Mouse (Mus musculus): ENCODE measurements at regions not wholly inside any gene's neighbourhood (a gene's known extent, or its start where the extent isn't known, plus 50 kb on each side); places are given as distances from the start of the nearest gene placed in this dataset.
A peak's percentile ranks its signal among the peaks of the same experiment; 100 is the strongest.

DNA sequence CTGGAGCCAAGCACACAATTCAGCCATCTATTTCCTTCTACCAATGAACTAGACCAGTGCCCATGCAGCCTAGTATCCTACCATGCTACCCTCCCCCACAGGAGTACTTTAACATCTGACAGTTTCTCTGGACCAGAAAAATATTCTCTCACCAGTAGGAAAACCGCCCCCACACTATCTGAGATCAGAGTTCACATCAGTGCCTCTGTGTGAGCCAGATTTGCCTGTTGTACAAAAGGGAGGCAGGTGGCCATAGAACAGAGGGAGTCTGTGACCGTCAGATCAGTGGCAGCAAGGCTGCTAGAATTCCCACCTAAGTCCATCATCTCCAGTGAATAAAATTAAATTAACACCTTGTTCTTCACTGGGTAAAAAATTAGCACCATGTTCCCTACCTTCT, 166.5 kb downstream of the Atp23 start:
- DNase-seq (ENCODE audit: low spot score in 2 of 2): no peak

DNA sequence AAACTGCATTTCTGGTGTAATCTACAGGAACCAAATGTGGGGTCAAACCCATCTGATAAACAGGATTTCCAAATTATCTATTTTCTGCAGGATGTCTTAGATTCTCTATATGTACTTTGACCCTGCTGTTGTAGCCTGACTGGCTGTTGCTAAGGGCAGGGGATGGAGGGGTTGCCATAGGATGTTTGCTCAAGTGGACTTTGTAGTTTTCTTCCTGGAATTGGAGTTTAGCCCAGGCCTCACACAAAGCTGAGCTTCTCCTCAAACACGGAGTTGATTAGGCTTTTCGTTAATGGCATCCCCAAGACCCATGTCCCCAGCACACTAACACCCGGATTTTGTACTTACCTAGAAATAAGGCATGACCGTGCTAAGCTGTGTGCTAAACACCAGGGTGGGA, 173.3 kb downstream of the Atp23 start:
- no peak for DNase-seq (ENCODE audit: low spot score in 2 of 2)

DNA sequence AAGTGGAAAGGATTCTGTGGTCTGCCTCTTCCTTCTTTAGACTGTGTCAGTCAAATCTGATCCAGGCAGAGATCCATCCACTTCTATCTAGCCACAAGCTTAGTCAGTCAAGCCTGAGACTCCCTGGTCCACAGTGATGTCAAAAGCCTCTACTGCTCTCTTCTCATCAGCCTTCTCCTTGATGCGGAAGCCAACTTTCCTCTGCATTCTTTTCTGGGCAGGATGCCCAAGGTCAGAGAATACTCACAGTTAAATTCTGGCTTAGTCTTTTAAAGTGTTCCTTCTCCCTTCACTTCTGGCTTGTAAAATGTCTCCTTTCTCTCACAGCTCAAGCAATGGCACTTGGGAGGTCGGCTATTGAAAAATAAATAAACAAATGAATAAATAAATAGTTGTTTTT, 183.2 kb downstream of the Atp23 start:
- DNase-seq (ENCODE audit: low spot score in 2 of 2): no peak

DNA sequence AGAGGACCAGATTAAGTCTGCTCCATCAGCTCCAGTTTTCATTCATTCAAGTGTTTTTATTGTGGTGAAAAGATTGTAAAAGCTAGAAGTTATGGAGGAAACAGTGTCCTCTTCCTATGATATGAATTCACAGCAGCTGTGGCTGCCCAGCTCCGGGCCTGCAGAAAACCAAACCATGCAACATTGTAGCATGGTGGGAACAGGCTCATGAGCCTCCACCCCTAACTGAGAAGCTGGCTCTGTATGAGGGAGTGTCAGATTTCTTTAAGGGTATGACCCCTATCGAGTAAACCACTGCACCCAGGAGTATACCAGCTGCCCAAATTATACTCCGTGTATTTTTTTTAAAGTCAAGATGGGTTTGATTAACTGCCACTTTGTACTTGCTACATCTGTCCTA, 189.4 kb downstream of the Atp23 start:
- no peak for DNase-seq (ENCODE audit: low spot score in 2 of 2)

DNA sequence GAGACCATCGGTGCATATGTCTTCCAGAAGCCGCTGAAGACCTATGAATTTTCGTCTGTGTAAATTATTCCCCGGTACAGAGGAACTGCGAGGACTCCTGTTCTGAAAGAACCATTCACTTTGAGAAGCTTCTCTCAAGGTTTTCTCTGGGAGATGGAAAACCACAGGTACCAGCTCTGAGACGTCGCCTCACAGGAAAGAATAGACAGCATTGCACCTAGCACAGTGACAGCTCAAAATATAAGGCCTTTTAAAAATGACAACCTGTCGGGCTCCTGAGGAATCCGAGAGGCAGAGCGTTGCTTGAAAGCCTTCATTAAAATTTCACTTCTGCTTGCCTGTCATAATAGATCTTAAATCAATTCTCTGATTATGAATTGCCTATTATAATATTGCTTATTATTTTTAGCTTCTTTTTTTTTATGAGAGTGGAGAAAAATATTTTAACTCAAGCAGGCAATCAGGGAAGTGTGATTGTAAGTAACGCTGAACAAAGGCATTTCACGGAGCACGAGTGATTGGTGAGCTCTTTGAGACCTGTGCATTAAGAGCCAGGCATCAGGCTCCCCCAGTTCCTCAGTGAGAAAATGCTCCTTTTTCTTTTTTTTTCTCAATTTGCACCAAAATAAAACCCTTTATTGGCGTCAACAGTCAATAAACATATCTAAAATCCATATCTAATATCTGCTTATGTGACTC, 191.8 kb downstream of the Atp23 start:
- no peak for DNase-seq (ENCODE audit: low spot score in 2 of 2)

DNA sequence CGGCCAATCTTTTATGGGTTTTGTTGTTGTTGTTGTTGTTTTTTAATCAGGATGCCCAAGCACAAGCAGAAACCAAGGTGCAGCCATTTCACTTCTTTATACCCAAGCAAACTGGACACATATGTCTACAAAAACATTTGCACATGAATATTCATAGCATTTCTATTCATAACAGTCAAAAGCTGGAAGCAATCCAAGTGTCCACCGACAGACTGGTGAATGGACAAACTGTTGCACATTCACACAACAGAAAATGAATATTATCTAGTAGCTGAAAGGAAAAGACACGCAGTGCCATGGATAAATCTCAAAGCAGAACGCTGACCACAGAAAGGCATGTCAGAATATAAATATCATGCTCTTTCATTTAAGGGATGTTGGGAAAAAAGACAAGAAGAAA, 192.4 kb downstream of the Atp23 start:
- DNase-seq (ENCODE audit: low spot score in 2 of 2): peak; percentile 37

DNA sequence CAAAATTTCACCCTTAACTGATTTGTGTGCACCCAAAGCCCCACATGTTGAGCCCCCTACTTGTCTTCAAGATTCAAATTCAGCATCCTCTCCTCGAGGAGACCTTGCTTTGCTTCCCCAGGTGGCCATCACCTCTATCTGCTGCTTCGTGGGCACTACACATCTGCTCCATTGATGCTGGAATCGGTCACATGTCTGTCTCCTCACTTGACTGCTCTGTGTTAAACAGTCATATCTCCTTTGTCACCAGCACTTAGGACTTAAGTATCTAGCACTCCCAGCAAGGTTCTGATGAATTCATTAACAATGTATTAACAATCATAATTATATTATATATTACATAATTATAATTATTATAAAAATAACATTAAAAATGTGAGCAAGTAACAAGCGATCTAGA, 192.9 kb downstream of the Atp23 start:
- no peak for DNase-seq (ENCODE audit: low spot score in 2 of 2)

DNA sequence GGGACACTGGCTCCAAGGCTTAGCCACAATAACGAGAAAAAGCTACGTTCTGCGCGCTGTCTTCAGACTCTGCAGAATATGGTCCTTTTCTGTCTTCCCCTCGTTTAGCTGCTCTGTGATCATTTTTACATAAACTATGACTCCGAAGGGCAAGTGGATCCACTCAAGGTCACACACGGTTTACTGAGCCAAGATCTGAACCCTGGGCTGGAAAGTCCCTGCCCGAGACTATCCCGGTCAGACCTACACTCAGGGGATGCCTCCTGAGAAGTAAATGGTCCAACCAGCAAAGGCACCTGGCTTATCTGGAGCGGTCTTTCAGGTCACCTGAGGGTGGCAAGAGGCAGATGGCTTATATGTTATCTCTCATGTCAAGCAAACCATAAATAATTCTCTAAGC, 204.1 kb downstream of the Atp23 start:
- no peak for DNase-seq (ENCODE audit: low spot score in 2 of 2)

DNA sequence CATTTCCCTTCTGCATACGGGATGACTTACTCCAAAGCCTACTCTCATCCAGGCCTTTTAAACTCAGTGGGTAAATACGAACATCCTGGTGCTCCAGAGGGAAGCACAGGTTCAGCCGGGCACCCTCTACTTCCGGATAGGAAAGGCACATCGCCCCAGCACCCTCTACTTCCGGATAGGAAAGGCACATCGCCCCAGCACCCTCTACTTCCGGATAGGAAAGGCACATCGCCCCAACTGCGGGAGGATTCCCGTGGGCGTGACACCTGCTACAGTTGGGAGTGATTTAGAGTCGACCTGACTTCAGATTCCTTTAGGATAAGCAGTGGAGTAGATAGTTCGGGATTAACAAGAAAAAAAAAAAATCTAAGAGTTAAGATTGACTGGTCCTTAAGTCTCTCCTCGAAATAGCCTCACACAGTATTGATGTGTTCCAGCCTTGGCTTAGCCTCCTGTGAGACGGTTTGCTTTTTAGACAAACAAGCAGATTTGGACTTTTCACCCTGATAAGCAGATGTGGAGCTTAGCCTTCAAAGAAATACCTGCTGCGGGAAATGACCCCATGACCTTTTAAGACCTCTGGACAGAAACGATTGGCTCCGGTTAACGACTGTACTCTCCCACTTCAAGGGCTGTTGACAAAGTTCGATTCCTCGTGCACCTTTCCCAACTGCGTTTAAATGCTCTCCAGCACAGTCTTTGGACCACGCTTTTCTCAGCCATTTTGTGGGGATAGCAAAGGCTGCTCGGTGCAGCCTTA, 210.1 kb downstream of the Atp23 start:
- no peak for DNase-seq (ENCODE audit: low spot score in 2 of 2)

DNA sequence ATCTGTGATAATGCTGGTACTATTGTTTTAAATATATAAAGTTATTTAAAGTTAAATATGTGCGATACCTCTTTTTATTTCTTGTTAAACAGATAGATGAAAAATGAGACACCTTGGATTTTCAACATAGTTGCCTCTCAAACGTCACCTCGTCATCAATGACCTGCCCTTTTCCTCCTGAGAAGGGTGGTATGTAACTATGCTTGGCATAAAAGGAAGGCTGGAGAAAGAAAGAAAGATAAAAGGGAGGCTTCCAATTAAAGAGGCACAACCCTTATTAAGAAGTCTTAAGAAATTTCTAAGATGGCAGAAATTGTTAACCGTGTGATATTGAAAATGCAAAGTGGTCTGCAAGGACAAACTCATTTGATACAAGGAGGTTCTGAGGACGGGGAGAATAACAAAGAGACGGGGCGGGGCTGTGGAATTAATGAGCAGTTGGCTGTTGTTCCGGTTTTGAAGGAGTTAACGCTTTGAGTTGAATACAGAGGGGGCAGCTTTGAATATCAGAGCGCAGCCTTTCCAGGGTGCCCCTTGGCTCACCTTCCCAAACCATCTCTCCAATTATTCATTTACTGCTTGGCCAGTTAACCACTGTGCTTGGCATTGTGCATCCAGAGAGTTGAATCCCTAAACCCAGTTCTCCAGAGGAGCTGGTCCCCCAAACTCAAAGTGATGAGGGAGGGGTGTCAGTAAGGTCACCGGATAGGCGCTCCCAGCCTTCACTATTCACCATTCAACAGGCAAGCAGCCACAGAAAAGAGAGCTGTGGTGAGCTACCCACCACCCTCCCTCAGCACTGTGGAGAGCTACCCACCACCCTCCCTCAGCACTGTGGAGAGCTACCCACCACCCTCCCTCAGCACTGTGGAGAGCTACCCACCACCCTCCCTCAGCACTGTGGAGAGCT, 220.6 kb downstream of the Atp23 start:
- no peak for DNase-seq (ENCODE audit: low spot score in 2 of 2)

DNA sequence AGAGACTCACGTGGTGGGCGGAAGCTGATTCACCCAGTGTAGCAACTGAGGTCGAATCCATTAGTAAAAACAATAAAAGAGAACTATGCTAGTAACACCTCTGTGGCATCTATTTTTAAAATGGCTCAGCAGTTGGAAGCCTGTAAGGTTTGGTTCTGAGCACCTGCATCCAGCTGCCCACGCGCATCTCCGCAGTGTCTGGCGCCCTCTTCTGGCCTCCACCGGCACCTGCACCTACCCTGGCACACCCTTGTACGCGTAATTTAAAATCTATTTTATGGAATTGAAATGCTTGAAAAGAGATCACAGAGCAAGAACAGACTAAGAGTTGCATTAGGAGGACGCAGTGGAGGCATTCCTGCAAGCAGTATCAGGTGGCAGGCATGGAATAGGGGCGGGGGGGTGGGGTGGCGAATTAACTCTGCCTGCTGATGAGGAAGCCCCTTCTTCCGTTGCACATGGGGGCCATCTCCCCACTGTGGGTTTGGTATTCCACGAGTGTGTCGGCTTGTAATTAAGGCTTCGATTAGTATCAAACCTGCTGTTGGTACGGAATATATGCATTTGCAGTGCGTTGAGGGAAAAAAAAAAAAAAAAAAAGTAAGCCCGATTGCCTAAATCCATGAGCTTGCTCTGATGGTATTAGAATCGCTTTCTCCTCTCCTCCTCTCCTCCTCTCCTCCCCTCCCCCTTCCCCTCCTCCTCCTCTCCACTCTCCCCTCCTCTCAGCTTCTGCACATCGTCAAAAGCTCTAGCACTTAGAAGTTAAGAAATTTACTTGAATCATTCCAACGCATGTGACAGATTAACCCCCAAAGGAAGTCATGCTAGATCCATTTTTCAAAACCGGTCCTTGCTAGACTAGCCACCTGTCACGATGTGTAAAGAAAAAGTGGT, 221.7 kb downstream of the Atp23 start:
- peak; percentile 18 to 48 for DNase-seq (ENCODE audit: low spot score in 2 of 2)

DNA sequence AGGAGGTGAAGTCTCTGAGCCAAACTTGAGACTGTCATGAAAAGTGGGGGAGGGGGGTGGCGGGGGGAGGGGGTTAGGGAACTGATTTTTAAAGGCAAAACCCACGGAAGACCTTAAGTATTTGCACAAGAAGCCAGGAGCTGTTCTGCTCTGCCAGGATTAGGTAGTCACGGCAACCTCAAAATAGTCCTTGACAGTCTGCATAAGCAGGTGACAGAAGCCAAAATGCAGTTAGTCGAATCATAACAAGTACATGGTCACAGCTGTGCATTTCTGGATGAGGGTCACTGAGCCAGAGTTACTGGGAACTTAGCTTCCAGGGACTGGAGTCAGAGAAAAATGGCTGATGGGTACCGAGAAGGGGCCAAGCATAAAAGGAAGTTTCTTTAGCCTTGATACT, 227.7 kb downstream of the Atp23 start:
- peak in 1 of 2 experiments; percentile 6 for DNase-seq (ENCODE audit: low spot score in 2 of 2)

DNA sequence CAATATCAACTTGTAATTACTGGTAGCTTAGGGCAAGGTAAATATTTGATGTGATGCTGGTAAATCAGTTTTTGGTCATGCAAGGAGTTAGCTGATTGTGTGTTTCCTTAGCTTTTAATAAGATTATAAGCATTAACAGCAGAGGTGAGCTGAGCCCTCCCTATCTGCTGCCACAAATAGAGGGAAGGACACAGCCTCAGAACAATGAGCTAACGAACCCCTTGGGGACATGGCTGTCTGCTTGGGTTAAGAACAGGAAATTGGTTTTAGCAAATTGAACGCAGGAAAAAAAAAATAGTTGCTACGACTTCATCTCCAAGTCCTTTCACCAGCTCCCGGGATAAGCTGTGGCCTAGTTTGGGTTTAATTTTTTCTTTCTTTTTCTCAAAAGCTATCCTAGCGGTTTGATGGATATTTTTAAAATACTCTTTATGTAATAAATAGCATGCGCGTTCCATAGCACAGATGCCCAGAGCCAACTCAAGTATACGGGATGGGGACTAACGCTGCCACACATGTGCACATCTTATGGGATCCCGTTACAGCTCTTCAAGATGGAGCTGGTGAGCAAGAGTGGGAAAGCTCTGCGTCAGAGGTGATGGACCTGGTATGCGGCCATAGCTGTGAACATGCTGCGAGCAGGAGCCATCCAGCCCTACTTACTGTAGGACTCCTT, 236.6 kb downstream of the Atp23 start:
- DNase-seq (ENCODE audit: low spot score in 2 of 2): peak in 1 of 2 experiments; percentile 13

DNA sequence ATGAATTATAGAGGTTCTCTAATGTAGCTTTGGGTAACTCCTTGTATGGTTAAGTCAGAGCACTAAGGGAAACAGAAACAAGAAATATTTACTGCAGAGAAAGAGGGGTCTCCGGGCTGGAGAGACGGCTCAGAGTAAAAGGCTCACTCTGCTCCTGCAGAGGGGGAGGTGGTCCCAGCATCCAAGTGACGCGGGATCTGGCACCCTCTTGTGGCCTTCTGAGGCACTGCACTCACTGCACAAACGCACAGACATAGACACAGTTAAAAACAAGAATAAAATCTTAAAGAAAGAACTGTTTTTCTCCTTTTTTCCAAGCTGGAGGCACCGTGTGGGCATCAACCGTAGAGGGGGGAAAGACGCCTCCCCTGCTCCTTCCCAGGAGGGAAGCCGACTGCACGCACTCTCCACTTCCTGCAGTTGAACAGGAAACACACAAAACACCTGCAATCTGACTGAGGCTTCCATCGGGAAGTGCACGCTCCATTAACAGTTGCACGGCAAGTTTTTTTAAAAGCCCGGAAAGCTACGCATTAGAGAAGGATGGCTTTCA, 237.6 kb downstream of the Atp23 start:
- DNase-seq (ENCODE audit: low spot score in 2 of 2): no peak

DNA sequence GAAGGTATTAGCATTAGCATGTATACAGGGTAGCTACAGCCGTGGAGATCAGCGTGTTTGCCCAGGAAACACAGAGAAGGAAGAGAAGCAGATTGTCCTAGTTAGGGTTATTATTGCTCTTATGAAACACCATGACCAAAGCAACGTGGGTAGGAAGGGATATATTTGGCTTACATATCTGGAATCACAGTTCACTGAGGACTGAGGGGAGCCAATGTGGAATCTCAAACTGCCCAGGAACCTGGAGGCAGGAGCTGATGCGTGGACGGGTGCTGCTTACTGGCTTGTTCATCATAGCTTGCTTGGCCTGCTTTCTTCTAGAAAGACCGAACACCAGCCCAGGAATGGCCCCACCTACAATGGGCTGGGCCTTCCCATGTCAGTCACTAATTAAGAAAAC, 238.4 kb downstream of the Atp23 start:
- DNase-seq (ENCODE audit: low spot score in 2 of 2): no peak

DNA sequence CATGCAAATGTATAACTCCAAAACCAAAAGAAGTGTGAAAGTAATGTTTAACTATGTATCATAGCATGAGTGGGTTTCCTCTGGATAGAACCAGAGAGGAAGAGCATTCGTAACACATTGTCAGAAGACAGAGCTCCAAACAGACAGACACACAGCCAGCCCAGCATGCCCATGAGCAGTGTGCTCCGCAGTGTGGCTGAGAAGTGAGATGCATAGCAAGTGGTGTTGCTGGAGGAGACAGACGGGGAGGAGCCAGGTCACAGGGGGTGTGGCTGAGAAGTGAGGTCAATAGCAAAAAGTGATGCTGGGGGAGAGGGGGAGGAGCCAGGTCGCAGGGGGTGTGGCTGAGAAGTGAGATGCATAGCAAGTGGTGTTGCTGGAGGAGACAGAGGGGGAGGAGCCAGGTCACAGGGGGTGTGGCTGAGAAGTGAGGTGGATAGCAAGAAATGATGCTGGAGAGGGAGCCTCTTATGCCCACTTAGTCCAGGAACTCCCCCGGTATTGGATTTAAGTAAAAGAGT, 240.0 kb downstream of the Atp23 start:
- no peak for DNase-seq (ENCODE audit: low spot score in 2 of 2)

DNA sequence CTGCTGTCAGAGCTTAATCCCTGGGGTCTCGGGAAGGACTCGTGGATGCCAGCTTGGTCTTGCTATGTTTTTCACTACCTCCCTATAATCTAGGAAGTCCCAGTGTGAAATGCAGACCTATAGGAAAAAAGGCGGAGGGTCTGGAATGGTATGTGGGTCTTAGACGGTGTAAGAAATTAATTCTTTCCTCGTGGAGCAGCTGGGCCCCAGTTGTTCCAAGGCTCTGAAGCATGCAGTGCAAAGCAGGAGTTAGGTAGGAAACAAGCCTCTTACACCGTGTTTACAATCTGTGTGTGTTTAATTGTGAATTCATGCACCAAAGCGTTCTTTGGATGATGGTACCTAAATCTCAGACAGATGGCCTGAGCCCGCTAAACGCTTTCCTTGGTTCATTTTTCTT, 241.1 kb downstream of the Atp23 start:
- DNase-seq (ENCODE audit: low spot score in 2 of 2): no peak

DNA sequence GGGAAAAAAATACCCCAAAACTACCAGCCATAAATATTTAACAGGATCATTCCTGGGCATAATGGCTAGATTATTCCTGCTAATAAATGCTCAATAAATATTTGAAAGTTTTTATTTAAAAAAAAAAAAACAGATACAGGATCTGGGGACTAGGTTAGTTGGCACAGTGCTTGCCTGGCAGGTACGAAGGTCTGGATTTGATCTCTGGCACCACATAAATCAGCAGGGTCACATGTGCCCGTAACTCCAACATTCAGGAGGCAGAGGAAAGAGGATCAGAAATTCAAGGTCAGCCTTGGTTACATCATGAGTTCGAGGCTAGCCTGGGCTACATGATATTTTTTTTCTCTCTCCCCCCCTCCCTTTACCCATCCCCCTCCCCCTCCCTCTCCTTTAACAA, 248.5 kb downstream of the Atp23 start:
- no peak for DNase-seq (ENCODE audit: low spot score in 2 of 2)

DNA sequence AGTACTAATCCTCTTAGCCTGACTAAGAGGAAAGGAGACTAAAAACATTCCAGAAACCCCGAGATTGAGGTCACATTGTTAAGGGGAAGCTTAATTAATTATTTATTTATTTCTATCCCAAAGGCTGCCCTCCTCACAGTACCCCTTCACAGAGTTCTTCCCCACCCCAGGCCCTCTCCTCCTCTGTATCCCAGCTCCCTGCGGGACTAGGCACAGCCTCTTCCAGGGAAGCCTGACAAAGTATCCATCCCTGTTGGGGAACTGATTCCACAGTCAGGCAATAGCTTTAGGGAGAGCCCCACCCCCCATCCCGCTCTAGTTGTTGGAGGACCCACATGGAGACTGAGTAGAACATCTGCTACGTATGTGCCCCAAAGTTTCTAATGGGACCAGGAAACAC, 254.6 kb downstream of the Atp23 start:
- no peak for DNase-seq (ENCODE audit: low spot score in 2 of 2)

DNA sequence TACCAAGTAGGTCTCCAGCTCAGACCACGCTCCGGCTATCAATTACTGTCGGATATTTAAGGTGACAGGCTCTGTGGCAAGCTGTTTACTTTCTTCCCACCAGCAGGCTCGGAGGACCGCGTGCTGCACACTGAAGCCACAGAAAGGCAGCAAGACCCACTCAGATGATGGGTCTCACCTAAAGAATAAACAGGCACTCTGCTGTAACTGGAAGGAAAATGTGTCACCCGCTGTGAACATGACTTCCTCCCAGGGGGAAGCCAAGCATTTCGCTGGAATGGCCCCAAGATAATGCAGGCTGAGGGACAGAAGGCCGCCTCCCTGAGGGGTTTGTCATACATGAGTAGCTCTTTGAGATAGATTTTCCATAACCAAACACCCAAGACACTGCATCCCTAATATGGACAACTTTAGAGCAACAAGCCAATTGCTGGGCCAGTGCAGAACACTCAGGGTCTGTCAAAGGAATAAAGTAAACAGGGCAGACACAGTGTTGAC, 259.3 kb downstream of the Atp23 start:
- DNase-seq (ENCODE audit: low spot score in 2 of 2): no peak

Data from right cerebral cortex, adult 2 months (tissue).